Mouse (Mus musculus) liver, embryonic 14.5 days (tissue): Measurements from ENCODE around the gene B3galt1.

ENCODE experiments used
- CTCF ChIP-seq: IDR thresholded peaks from 2 replicates; pipeline ENCODE4 v1.5.1; 2016; ENCODE audit warnings: antibody characterized with exemption, low read depth, control low read depth
- EP300 ChIP-seq: IDR thresholded peaks from 2 replicates; pipeline ENCODE4 v1.6.1; 2016; ENCODE audit warnings: antibody characterized with exemption, low read depth

DNA sequence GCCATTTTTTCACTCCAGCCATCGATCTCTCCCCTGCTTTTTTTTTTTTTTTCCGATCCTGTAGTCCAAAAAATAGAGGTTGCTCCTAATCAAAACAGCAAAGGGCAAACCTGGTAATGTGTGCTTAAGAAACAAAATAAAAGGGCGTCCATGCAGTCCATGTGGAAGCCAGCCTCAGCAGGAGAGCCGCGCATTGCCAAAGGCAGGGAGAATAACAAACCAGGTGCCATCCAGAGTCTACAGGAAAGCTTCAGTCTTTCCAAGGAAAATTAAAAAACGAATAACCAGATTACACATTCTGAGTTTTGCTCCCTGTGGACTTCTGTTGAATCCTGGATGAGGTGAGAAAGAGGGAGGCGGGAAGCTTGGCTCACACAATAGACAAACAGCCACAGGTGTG lies 405.4 kb downstream of the B3galt1 start:
- TF ChIP-seq CTCF (no peak), EP300 (no peak)
